Mouse (Mus musculus): Measurements from ENCODE around the gene Sapcd1. TPM values are rescaled to one million over a fixed set of nuclear protein-coding genes. Genes with fewer than 3 reads are reported as not detected.

Gene Sapcd1
- polyA plus RNA-seq, 2 experiments: 2.5 to 2.7 TPM

DNA sequence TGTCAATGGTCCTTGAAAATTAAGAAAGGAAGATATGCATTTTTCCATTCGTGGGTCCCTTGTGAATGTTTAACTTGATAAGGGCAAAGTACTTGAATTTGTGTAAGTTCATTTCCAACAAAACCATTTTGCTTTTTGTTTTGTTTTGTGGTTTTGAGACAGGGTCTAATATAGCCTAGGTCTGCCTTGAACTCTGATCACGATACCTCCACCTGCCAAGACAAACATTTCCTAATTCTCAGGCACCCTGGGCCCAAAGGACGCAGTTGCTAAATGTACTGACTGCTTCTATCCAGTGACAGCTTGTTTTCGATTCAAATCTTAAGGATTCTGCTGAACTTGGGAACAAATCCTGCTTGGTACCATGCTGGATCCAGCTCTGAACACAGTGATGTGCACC is 48.2 kb downstream of the Sapcd1 start:
- no peak for TF ChIP-seq CTCF (IDR thresholded peaks at IDR 0.05; ENCODE audit: low read depth)
- TF ChIP-seq EP300 (IDR thresholded peaks at IDR 0.05; ENCODE audit: low read depth): no peak

DNA sequence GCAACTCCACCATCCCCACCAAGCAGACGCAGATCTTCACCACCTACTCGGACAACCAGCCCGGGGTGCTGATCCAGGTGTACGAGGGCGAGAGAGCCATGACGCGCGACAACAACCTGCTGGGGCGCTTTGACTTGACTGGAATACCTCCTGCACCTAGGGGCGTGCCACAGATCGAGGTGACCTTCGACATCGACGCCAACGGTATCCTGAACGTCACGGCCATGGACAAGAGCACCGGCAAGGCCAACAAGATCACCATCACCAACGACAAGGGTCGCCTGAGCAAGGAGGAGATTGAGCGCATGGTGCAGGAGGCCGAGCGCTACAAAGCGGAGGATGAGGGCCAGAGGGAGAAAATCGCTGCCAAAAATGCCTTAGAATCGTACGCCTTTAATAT is 49.6 kb downstream of the Sapcd1 start:
- H3K4me1 ChIP-seq (replicated peaks; ENCODE audit: control insufficient read depth in 2 of 2, insufficient read depth in 2 of 2, low read length in 1 of 2): peaks cover 2 to 11% of the 10 kb centered on the region in 2 experiments; a peak in 3 of 4 replicates
- TF ChIP-seq EP300 (IDR thresholded peaks at IDR 0.05; ENCODE audit: low read depth) (no peak), CTCF (IDR thresholded peaks at IDR 0.05; ENCODE audit: low read depth) (no peak)
- no peaks in the 10 kb centered on the region for H3K9me3 ChIP-seq (ENCODE audit: control insufficient read depth, low read length)
- H3K27me3 ChIP-seq (ENCODE audit: control insufficient read depth, insufficient read depth, low read length): no peaks in the 10 kb centered on the region; the same call in 1 of the 2 replicates
- H3K36me3 ChIP-seq (replicated peaks; ENCODE audit: control insufficient read depth, insufficient read depth, low read depth): no peaks in the 10 kb centered on the region
- H3K4me2 ChIP-seq (ENCODE audit: low read depth): no peak overlapping the region
- no peak overlapping the region for H3K4me3 ChIP-seq (ENCODE audit: insufficient read depth in 1 of 2, low read depth in 2 of 2, low read length in 2 of 2)
- H3K9ac ChIP-seq (replicated peaks): no peak overlapping the region
- no peak overlapping the region for H3K27ac ChIP-seq
- ATAC-seq (ENCODE audit: insufficient read depth): no peak
- WGBS (ENCODE audit: insufficient replicate concordance): 84% methylated on average over 27 of the region's 27 CpGs
- no peak for DNase-seq (ENCODE audit: low read depth in 3 of 3, low spot score in 3 of 3)

More for the DNA sequence above, 48.2 kb downstream of the Sapcd1 start:
- Histone ChIP-seq H3K27ac (no peak overlapping the region), H3K9ac (replicated peaks) (no peak overlapping the region), H3K36me3 (replicated peaks; ENCODE audit: control insufficient read depth, insufficient read depth, low read depth) (peaks cover 2% of the 10 kb centered on the region), H3K4me3 (ENCODE audit: insufficient read depth in 1 of 2, low read depth in 2 of 2, low read length in 2 of 2) (no peak overlapping the region), H3K9me3 (ENCODE audit: control insufficient read depth, low read length) (no peaks in the 10 kb centered on the region), H3K27me3 (ENCODE audit: control insufficient read depth, insufficient read depth, low read length) (no peaks in the 10 kb centered on the region), H3K4me2 (ENCODE audit: low read depth) (no peak overlapping the region), H3K4me1 (replicated peaks; ENCODE audit: control insufficient read depth in 2 of 2, insufficient read depth in 2 of 2, low read length in 1 of 2) (peaks cover 3 to 14% of the 10 kb centered on the region in 2 experiments; a peak in 3 of 4 replicates)
- WGBS (ENCODE audit: insufficient replicate concordance): 70% methylated on average over 4 of the region's 4 CpGs
- ATAC-seq (ENCODE audit: insufficient read depth) (no peak), DNase-seq (ENCODE audit: low read depth in 3 of 3, low spot score in 3 of 3) (no peak)

DNA sequence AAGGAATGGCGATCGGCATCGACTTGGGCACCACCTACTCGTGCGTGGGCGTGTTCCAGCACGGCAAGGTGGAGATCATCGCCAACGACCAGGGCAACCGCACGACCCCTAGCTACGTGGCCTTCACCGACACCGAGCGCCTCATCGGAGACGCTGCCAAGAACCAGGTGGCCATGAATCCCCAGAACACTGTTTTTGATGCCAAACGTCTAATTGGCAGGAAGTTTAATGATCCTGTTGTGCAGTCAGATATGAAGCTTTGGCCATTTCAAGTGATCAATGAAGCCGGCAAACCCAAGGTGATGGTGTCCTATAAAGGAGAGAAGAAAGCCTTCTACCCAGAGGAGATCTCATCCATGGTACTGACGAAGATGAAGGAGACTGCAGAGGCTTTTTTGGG is 50.8 kb downstream of the Sapcd1 start:
- no peak for DNase-seq (ENCODE audit: low read depth in 3 of 3, low spot score in 3 of 3)
- WGBS (ENCODE audit: insufficient replicate concordance): 83% methylated on average over 20 of the region's 20 CpGs

More for the DNA sequence above, 50.8 kb downstream of the Sapcd1 start:
- Histone ChIP-seq H3K9ac (replicated peaks) (no peak overlapping the region), H3K27me3 (ENCODE audit: control insufficient read depth, insufficient read depth, low read length) (peaks cover 7% of the 10 kb centered on the region), H3K4me3 (ENCODE audit: insufficient read depth in 1 of 2, low read depth in 2 of 2, low read length in 2 of 2) (no peak overlapping the region), H3K27ac (no peak overlapping the region), H3K4me2 (ENCODE audit: low read depth) (no peak overlapping the region), H3K9me3 (ENCODE audit: control insufficient read depth, low read length) (no peaks in the 10 kb centered on the region), H3K36me3 (replicated peaks; ENCODE audit: control insufficient read depth, insufficient read depth, low read depth) (no peaks in the 10 kb centered on the region), H3K4me1 (replicated peaks; ENCODE audit: control insufficient read depth in 2 of 2, insufficient read depth in 2 of 2, low read length in 1 of 2) (peaks cover 2 to 11% of the 10 kb centered on the region in 2 experiments)
- TF ChIP-seq EP300 (IDR thresholded peaks at IDR 0.05; ENCODE audit: low read depth) (no peak), CTCF (IDR thresholded peaks at IDR 0.05; ENCODE audit: low read depth) (no peak)
- no peak for ATAC-seq (ENCODE audit: insufficient read depth)

Other genes with a start within 250 kb of the Sapcd1 start
Only the 30 nearest of the 46 such genes appear.
- 0.02 TPM in 2 replicates for gene Gm20547, start 146.0 kb downstream of the Sapcd1 start, polyA plus RNA-seq (2012; rRNA removed)
- not detected in 2 replicates for gene Gm20547, start 146.0 kb downstream of the Sapcd1 start, polyA plus RNA-seq (2014; fragmentation: Nextera tagmentation; extraction: Ambion mirVana)
- 14.6 and 15.6 TPM in 2 replicates for gene C2, start 129.8 kb downstream of the Sapcd1 start, polyA plus RNA-seq (2012; rRNA removed)
- 14.1 and 15.8 TPM in 2 replicates for gene C2, start 129.8 kb downstream of the Sapcd1 start, polyA plus RNA-seq (2014; fragmentation: Nextera tagmentation; extraction: Ambion mirVana)
- 28.5 and 29.7 TPM in 2 replicates for gene Ehmt2, start 129.5 kb downstream of the Sapcd1 start, polyA plus RNA-seq (2012; rRNA removed)
- 10.2 TPM in 2 replicates for gene Ehmt2, start 129.5 kb downstream of the Sapcd1 start, polyA plus RNA-seq (2014; fragmentation: Nextera tagmentation; extraction: Ambion mirVana)
- gene Slc44a4, start 113.5 kb downstream of the Sapcd1 start, polyA plus RNA-seq (2012; rRNA removed): 1.0 and 1.6 TPM in 2 replicates
- gene Slc44a4, start 113.5 kb downstream of the Sapcd1 start, polyA plus RNA-seq (2014; fragmentation: Nextera tagmentation; extraction: Ambion mirVana): 2.5 and 2.7 TPM in 2 replicates
- 9.7 and 11.0 TPM in 2 replicates for gene Neu1, start 96.8 kb downstream of the Sapcd1 start, polyA plus RNA-seq (2012; rRNA removed)
- 10.1 and 10.4 TPM in 2 replicates for gene Neu1, start 96.8 kb downstream of the Sapcd1 start, polyA plus RNA-seq (2014; fragmentation: Nextera tagmentation; extraction: Ambion mirVana)
- 1.5 and 3.5 TPM in 2 replicates for gene Hspa1b, start 68.8 kb downstream of the Sapcd1 start, polyA plus RNA-seq (2012; rRNA removed)
- gene Hspa1b, start 68.8 kb downstream of the Sapcd1 start, polyA plus RNA-seq (2014; fragmentation: Nextera tagmentation; extraction: Ambion mirVana): not detected in 2 replicates
- gene Gm20481, start 58.1 kb downstream of the Sapcd1 start, polyA plus RNA-seq (2012; rRNA removed): not detected in 2 replicates
- not detected in 2 replicates for gene Gm20481, start 58.1 kb downstream of the Sapcd1 start, polyA plus RNA-seq (2014; fragmentation: Nextera tagmentation; extraction: Ambion mirVana)
- gene Hspa1a, start 55.9 kb downstream of the Sapcd1 start, polyA plus RNA-seq (2012; rRNA removed): 0.90 and 2.5 TPM in 2 replicates
- 0.38 and 0.41 TPM in 2 replicates for gene Hspa1a, start 55.9 kb downstream of the Sapcd1 start, polyA plus RNA-seq (2014; fragmentation: Nextera tagmentation; extraction: Ambion mirVana)
- gene Hspa1l, start 55.3 kb downstream of the Sapcd1 start, polyA plus RNA-seq (2012; rRNA removed): 0.02 TPM in 1 of 2 replicates, not detected in the other
- 0.19 and 0.25 TPM in 2 replicates for gene Hspa1l, start 55.3 kb downstream of the Sapcd1 start, polyA plus RNA-seq (2014; fragmentation: Nextera tagmentation; extraction: Ambion mirVana)
- 81.5 and 121 TPM in 2 replicates for gene Lsm2, start 46.2 kb downstream of the Sapcd1 start, polyA plus RNA-seq (2012; rRNA removed)
- 122 and 132 TPM in 2 replicates for gene Lsm2, start 46.2 kb downstream of the Sapcd1 start, polyA plus RNA-seq (2014; fragmentation: Nextera tagmentation; extraction: Ambion mirVana)
- 58.2 and 67.6 TPM in 2 replicates for gene Vars, start 27.0 kb downstream of the Sapcd1 start, polyA plus RNA-seq (2012; rRNA removed)
- gene Vars, start 27.0 kb downstream of the Sapcd1 start, polyA plus RNA-seq (2014; fragmentation: Nextera tagmentation; extraction: Ambion mirVana): 61.7 and 77.3 TPM in 2 replicates
- gene Vwa7, start 11.4 kb downstream of the Sapcd1 start, polyA plus RNA-seq (2012; rRNA removed): 0.12 and 0.18 TPM in 2 replicates
- 0.09 TPM in 1 of 2 replicates, not detected in the other for gene Vwa7, start 11.4 kb downstream of the Sapcd1 start, polyA plus RNA-seq (2014; fragmentation: Nextera tagmentation; extraction: Ambion mirVana)
- 3.3 and 4.3 TPM in 2 replicates for gene Msh5, start 18.7 kb upstream of the Sapcd1 start, polyA plus RNA-seq (2012; rRNA removed)
- 2.3 and 2.9 TPM in 2 replicates for gene Msh5, start 18.7 kb upstream of the Sapcd1 start, polyA plus RNA-seq (2014; fragmentation: Nextera tagmentation; extraction: Ambion mirVana)
- gene Clic1, start 21.9 kb upstream of the Sapcd1 start, polyA plus RNA-seq (2012; rRNA removed): 76.4 and 78.0 TPM in 2 replicates
- gene Clic1, start 21.9 kb upstream of the Sapcd1 start, polyA plus RNA-seq (2014; fragmentation: Nextera tagmentation; extraction: Ambion mirVana): 38.1 and 39.9 TPM in 2 replicates
- 12.0 and 12.3 TPM in 2 replicates for gene Ddah2, start 31.0 kb upstream of the Sapcd1 start, polyA plus RNA-seq (2012; rRNA removed)
- gene Ddah2, start 31.0 kb upstream of the Sapcd1 start, polyA plus RNA-seq (2014; fragmentation: Nextera tagmentation; extraction: Ambion mirVana): 16.1 and 17.3 TPM in 2 replicates
- 0.26 and 0.48 TPM in 2 replicates for gene Ly6g6c, start 37.4 kb upstream of the Sapcd1 start, polyA plus RNA-seq (2012; rRNA removed)
- 0.24 and 0.37 TPM in 2 replicates for gene Ly6g6c, start 37.4 kb upstream of the Sapcd1 start, polyA plus RNA-seq (2014; fragmentation: Nextera tagmentation; extraction: Ambion mirVana)
- 2.3 and 2.6 TPM in 2 replicates for gene Mpig6b, start 38.2 kb upstream of the Sapcd1 start, polyA plus RNA-seq (2012; rRNA removed)
- gene Mpig6b, start 38.2 kb upstream of the Sapcd1 start, polyA plus RNA-seq (2014; fragmentation: Nextera tagmentation; extraction: Ambion mirVana): 4.0 and 6.6 TPM in 2 replicates
- gene Ly6g6e, start 48.9 kb upstream of the Sapcd1 start, polyA plus RNA-seq (2012; rRNA removed): 0.08 and 0.32 TPM in 2 replicates
- not detected in 2 replicates for gene Ly6g6e, start 48.9 kb upstream of the Sapcd1 start, polyA plus RNA-seq (2014; fragmentation: Nextera tagmentation; extraction: Ambion mirVana)
- 0.95 and 1.2 TPM in 2 replicates for gene Ly6g6d, start 50.0 kb upstream of the Sapcd1 start, polyA plus RNA-seq (2012; rRNA removed)
- 0.28 and 0.77 TPM in 2 replicates for gene Ly6g6d, start 50.0 kb upstream of the Sapcd1 start, polyA plus RNA-seq (2014; fragmentation: Nextera tagmentation; extraction: Ambion mirVana)
- 4.1 and 5.1 TPM in 2 replicates for gene Ly6g6f, start 57.6 kb upstream of the Sapcd1 start, polyA plus RNA-seq (2012; rRNA removed)
- 5.0 and 6.3 TPM in 2 replicates for gene Ly6g6f, start 57.6 kb upstream of the Sapcd1 start, polyA plus RNA-seq (2014; fragmentation: Nextera tagmentation; extraction: Ambion mirVana)
- gene Abhd16a, start 61.2 kb upstream of the Sapcd1 start, polyA plus RNA-seq (2012; rRNA removed): 29.1 and 30.0 TPM in 2 replicates
- 42.3 and 44.3 TPM in 2 replicates for gene Abhd16a, start 61.2 kb upstream of the Sapcd1 start, polyA plus RNA-seq (2014; fragmentation: Nextera tagmentation; extraction: Ambion mirVana)
- not detected in 2 replicates for gene Ly6g5c, start 80.3 kb upstream of the Sapcd1 start, polyA plus RNA-seq (2012; rRNA removed)
- not detected in 2 replicates for gene Ly6g5c, start 80.3 kb upstream of the Sapcd1 start, polyA plus RNA-seq (2014; fragmentation: Nextera tagmentation; extraction: Ambion mirVana)
- 0.57 and 0.70 TPM in 2 replicates for gene Ly6g5b, start 87.4 kb upstream of the Sapcd1 start, polyA plus RNA-seq (2012; rRNA removed)
- gene Ly6g5b, start 87.4 kb upstream of the Sapcd1 start, polyA plus RNA-seq (2014; fragmentation: Nextera tagmentation; extraction: Ambion mirVana): 0.27 TPM in 1 of 2 replicates, not detected in the other
- gene Gpank1, start 93.4 kb upstream of the Sapcd1 start, polyA plus RNA-seq (2012; rRNA removed): 8.9 and 10.0 TPM in 2 replicates
- 12.2 and 12.7 TPM in 2 replicates for gene Gpank1, start 93.4 kb upstream of the Sapcd1 start, polyA plus RNA-seq (2014; fragmentation: Nextera tagmentation; extraction: Ambion mirVana)
- gene Csnk2b, start 94.0 kb upstream of the Sapcd1 start, polyA plus RNA-seq (2012; rRNA removed): 79.2 and 106 TPM in 2 replicates
- gene Csnk2b, start 94.0 kb upstream of the Sapcd1 start, polyA plus RNA-seq (2014; fragmentation: Nextera tagmentation; extraction: Ambion mirVana): 127 and 142 TPM in 2 replicates
- gene D17H6S53E, start 98.4 kb upstream of the Sapcd1 start, polyA plus RNA-seq (2012; rRNA removed): 0.75 and 1.5 TPM in 2 replicates
- gene D17H6S53E, start 98.4 kb upstream of the Sapcd1 start, polyA plus RNA-seq (2014; fragmentation: Nextera tagmentation; extraction: Ambion mirVana): 1.3 and 1.5 TPM in 2 replicates
- gene Apom, start 104.0 kb upstream of the Sapcd1 start, polyA plus RNA-seq (2012; rRNA removed): 285 and 317 TPM in 2 replicates
- gene Apom, start 104.0 kb upstream of the Sapcd1 start, polyA plus RNA-seq (2014; fragmentation: Nextera tagmentation; extraction: Ambion mirVana): 750 and 763 TPM in 2 replicates
- gene Bag6, start 107.2 kb upstream of the Sapcd1 start, polyA plus RNA-seq (2012; rRNA removed): 45.7 and 48.1 TPM in 2 replicates
- 22.9 and 30.5 TPM in 2 replicates for gene Bag6, start 107.2 kb upstream of the Sapcd1 start, polyA plus RNA-seq (2014; fragmentation: Nextera tagmentation; extraction: Ambion mirVana)
- 61.4 and 67.5 TPM in 2 replicates for gene Prrc2a, start 136.9 kb upstream of the Sapcd1 start, polyA plus RNA-seq (2012; rRNA removed)
- gene Prrc2a, start 136.9 kb upstream of the Sapcd1 start, polyA plus RNA-seq (2014; fragmentation: Nextera tagmentation; extraction: Ambion mirVana): 33.4 and 46.0 TPM in 2 replicates
- gene Aif1, start 148.1 kb upstream of the Sapcd1 start, polyA plus RNA-seq (2012; rRNA removed): 3.1 and 8.1 TPM in 2 replicates
- gene Aif1, start 148.1 kb upstream of the Sapcd1 start, polyA plus RNA-seq (2014; fragmentation: Nextera tagmentation; extraction: Ambion mirVana): 18.6 and 20.7 TPM in 2 replicates